In the genomic region with DNA sequence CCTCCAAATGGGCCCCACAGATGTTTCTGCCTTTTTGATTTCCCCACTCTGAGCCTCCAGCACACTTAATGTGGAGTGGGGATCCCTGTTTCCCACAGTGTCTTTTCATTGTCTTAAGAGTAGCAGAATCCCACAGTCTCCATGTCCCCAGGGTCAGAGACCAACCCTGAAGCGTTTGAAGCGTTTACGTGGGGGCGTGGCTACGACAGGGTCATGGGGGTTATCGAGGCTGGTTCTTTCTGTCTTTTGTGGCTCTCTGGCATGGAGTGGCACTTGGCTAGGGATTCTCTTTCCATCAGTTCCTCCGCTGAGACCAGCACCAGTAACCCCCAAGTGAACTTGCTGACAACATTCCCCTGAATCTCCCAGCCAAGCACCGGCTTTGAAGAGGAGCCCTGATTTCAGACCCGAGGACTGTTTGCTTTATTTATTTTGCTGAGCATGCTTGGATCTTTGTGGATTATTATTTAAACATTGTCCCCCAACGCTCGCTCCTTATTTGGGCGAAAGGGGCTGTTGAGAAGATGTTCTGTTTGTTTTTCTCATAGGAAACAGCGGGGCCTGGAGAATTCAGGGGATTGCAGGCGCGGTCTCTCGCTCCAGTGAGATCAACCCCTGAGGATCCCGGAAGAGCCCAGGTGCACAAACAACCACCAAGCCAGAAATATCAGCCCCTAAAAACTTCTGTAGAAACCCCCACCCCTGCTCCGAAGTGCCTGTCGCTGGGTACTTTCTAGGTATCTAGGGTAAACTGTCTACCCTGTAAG, we compare ENCODE assay signal across 11 mouse cellular contexts. TPM values are rescaled to one million over a fixed set of nuclear protein-coding genes. Genes with fewer than 3 reads are reported as not detected.
DNase-seq lines count a peak whose midpoint lies in the region; ATAC-seq lines count a peak whose summit lies in the region.
"Had no signal": no experiment of that assay in that cellular context is flagged by ENCODE, and none has a peak within 500 bp of the region (broad histone marks: within the 10 kb centered on the region; RNA-seq: fewer than 3 reads in every experiment).

No protein-coding gene starts in this region.

- no peak overlapping the region for H3K4me3 ChIP-seq in heart, embryonic 16.5 days (ENCODE audit: low read length)
- H3K4me3 ChIP-seq in midbrain, embryonic 16.5 days (ENCODE audit: low read depth, low read length): no peak overlapping the region
- no peak overlapping the region for H3K4me3 ChIP-seq in midbrain, embryonic 15.5 days
- H3K4me3 ChIP-seq in limb, embryonic 15.5 days: no peak overlapping the region
- H3K4me3 ChIP-seq in stomach, embryonic 15.5 days (replicated peaks): no peak overlapping the region; the same call in 1 of the 2 replicates
- H3K4me3 ChIP-seq: megakaryocyte, embryonic 14.5 days had no signal

- no peaks in the 10 kb centered on the region for H3K9me3 ChIP-seq in heart, embryonic 16.5 days (replicated peaks; ENCODE audit: control insufficient read depth, low read length)
- no peaks in the 10 kb centered on the region for H3K9me3 ChIP-seq in midbrain, embryonic 16.5 days (replicated peaks; ENCODE audit: control insufficient read depth, low read length, poor library complexity, severe bottlenecking)
- H3K9me3 ChIP-seq in midbrain, embryonic 15.5 days: no peaks in the 10 kb centered on the region
- H3K9me3 ChIP-seq in limb, embryonic 15.5 days: no peaks in the 10 kb centered on the region
- H3K9me3 ChIP-seq in stomach, embryonic 15.5 days: no peaks in the 10 kb centered on the region
- H3K9me3 ChIP-seq: megakaryocyte, embryonic 14.5 days had no signal

- DNase-seq in heart, postnatal 36 days: no peak
- no peak for DNase-seq in frontal cortex, postnatal 25 days (ENCODE audit: low spot score in 2 of 2)
- DNase-seq: adrenal gland, postnatal 25 days; thymus, adult 18-20 months had no signal

- intact Hi-C loops in heart, postnatal 36 days (cut with DNase I): no loop called here

- H3K27ac ChIP-seq in heart, embryonic 16.5 days (ENCODE audit: low read length): peak overlapping the region; percentile 26
- H3K27ac ChIP-seq in midbrain, embryonic 16.5 days (ENCODE audit: low read length): 0 out of 2 replicates have a peak overlapping the region, but pooled peaks have one; percentile 7
- H3K27ac ChIP-seq in midbrain, embryonic 15.5 days: no peak overlapping the region
- peak overlapping the region; percentile 61; the same call in 1 of the 2 replicates for H3K27ac ChIP-seq in limb, embryonic 15.5 days
- peak overlapping the region; percentile 75 for H3K27ac ChIP-seq in stomach, embryonic 15.5 days

- no peak for ATAC-seq in heart, embryonic 16.5 days (replicated peaks; ENCODE audit: extremely low read depth, insufficient read depth, low FRiP score)
- no peak for ATAC-seq in midbrain, embryonic 16.5 days
- no peak for ATAC-seq in midbrain, embryonic 15.5 days (replicated peaks)
- ATAC-seq in limb, embryonic 15.5 days (ENCODE audit: insufficient number of reproducible peaks, low FRiP score, low TSS enrichment, low read depth): no peak
- no peak for ATAC-seq in stomach, embryonic 15.5 days (ENCODE audit: insufficient read depth, low FRiP score, low read depth)
- no peak for ATAC-seq in megakaryocyte progenitor cell, adult 5-6 weeks (replicated peaks; ENCODE audit: poor library complexity)

- peak overlapping the region; percentile 26 for H3K4me2 ChIP-seq in heart, embryonic 16.5 days (ENCODE audit: low read depth, low read length)
- H3K4me2 ChIP-seq in midbrain, embryonic 16.5 days (ENCODE audit: low read length): no peak overlapping the region
- no peak overlapping the region for H3K4me2 ChIP-seq in midbrain, embryonic 15.5 days
- no peak overlapping the region for H3K4me2 ChIP-seq in limb, embryonic 15.5 days
- H3K4me2 ChIP-seq in stomach, embryonic 15.5 days: peak overlapping the region; percentile 29

- peaks cover 9% of the 10 kb centered on the region for H3K27me3 ChIP-seq in heart, embryonic 16.5 days (ENCODE audit: control insufficient read depth, insufficient read depth, low read length)
- no peaks in the 10 kb centered on the region for H3K27me3 ChIP-seq in midbrain, embryonic 16.5 days (ENCODE audit: control insufficient read depth, insufficient read depth, low read depth, low read length)
- H3K27me3 ChIP-seq in midbrain, embryonic 15.5 days (replicated peaks): 0 out of 2 replicates have a peak, but pooled peaks cover under 1% of the 10 kb centered on the region
- H3K27me3 ChIP-seq in limb, embryonic 15.5 days: peaks cover 15% of the 10 kb centered on the region
- no peaks in the 10 kb centered on the region for H3K27me3 ChIP-seq in stomach, embryonic 15.5 days (replicated peaks)

- no peaks in the 10 kb centered on the region for H3K36me3 ChIP-seq in heart, embryonic 16.5 days (ENCODE audit: control insufficient read depth, insufficient read depth)
- no peaks in the 10 kb centered on the region for H3K36me3 ChIP-seq in midbrain, embryonic 16.5 days (ENCODE audit: control insufficient read depth, insufficient read depth, low read length)
- no peaks in the 10 kb centered on the region for H3K36me3 ChIP-seq in midbrain, embryonic 15.5 days (replicated peaks)
- H3K36me3 ChIP-seq in limb, embryonic 15.5 days: no peaks in the 10 kb centered on the region
- H3K36me3 ChIP-seq in stomach, embryonic 15.5 days: no peaks in the 10 kb centered on the region

- no peak overlapping the region for H3K9ac ChIP-seq in heart, embryonic 16.5 days (ENCODE audit: low read length)
- H3K9ac ChIP-seq in midbrain, embryonic 16.5 days (ENCODE audit: low read depth, low read length): no peak overlapping the region
- no peak overlapping the region for H3K9ac ChIP-seq in midbrain, embryonic 15.5 days
- no peak overlapping the region for H3K9ac ChIP-seq in limb, embryonic 15.5 days
- H3K9ac ChIP-seq in stomach, embryonic 15.5 days: no peak overlapping the region

- H3K4me1 ChIP-seq in heart, embryonic 16.5 days (ENCODE audit: control insufficient read depth, insufficient read depth, low read length): peaks cover 23% of the 10 kb centered on the region
- peaks cover 8% of the 10 kb centered on the region for H3K4me1 ChIP-seq in midbrain, embryonic 16.5 days (ENCODE audit: control insufficient read depth, insufficient read depth, low read length)
- H3K4me1 ChIP-seq in midbrain, embryonic 15.5 days: peaks cover 9% of the 10 kb centered on the region
- peaks cover 13% of the 10 kb centered on the region for H3K4me1 ChIP-seq in limb, embryonic 15.5 days
- peaks cover 18% of the 10 kb centered on the region for H3K4me1 ChIP-seq in stomach, embryonic 15.5 days

- 28% methylated on average over 19 of the region's 19 CpGs for WGBS in heart, embryonic 16.5 days
- WGBS in midbrain, embryonic 16.5 days: 45% methylated on average over 19 of the region's 19 CpGs
- WGBS in midbrain, embryonic 15.5 days: 43% methylated on average over 19 of the region's 19 CpGs
- WGBS in limb, embryonic 15.5 days: 29% methylated on average over 19 of the region's 19 CpGs
- WGBS in stomach, embryonic 15.5 days: 21% methylated on average over 19 of the region's 19 CpGs

RNA-seq across cellular contexts. Expression of a gene that starts 4.9 kb away (rescaled TPM):
- 0.47 and 2.7 TPM in 2 replicates for polyA plus RNA-seq in heart, embryonic 16.5 days (2015; fragmentation: Nextera tagmentation; extraction: Ambion mirVana)
- total RNA-seq in heart, postnatal 36 days (2021): not detected
- polyA plus RNA-seq in midbrain, embryonic 16.5 days (2015; fragmentation: Nextera tagmentation; extraction: Ambion mirVana): 0.77 and 1.1 TPM in 2 replicates
- polyA plus RNA-seq in midbrain, embryonic 15.5 days (2015; fragmentation: Nextera tagmentation; extraction: Ambion mirVana): 0.83 and 1.2 TPM in 2 replicates
- polyA plus RNA-seq in limb, embryonic 15.5 days (2015; fragmentation: Nextera tagmentation; extraction: Ambion mirVana): 0.14 TPM in 1 of 2 replicates, not detected in the other
- polyA plus RNA-seq in stomach, embryonic 15.5 days (2015; fragmentation: Nextera tagmentation; extraction: Ambion mirVana): 6.8 and 8.6 TPM in 2 replicates
- not detected in 2 replicates for total RNA-seq in megakaryocyte progenitor cell, adult 5-6 weeks (2015)
- total RNA-seq in megakaryocyte progenitor cell, adult 5-6 weeks (2017): not detected in 2 replicates
- total RNA-seq: adrenal gland, postnatal 25 days had no signal

RNA-seq across cellular contexts. Expression of a gene that starts 16.7 kb away (rescaled TPM):
- 17.0 and 18.2 TPM in 2 replicates for polyA plus RNA-seq in heart, embryonic 16.5 days (2015; fragmentation: Nextera tagmentation; extraction: Ambion mirVana)
- total RNA-seq in heart, postnatal 36 days (2021): 1 to 10 TPM; 7.1 to 7.2 TPM
- 28.5 and 34.7 TPM in 2 replicates for polyA plus RNA-seq in midbrain, embryonic 16.5 days (2015; fragmentation: Nextera tagmentation; extraction: Ambion mirVana)
- 30.6 and 31.7 TPM in 2 replicates for polyA plus RNA-seq in midbrain, embryonic 15.5 days (2015; fragmentation: Nextera tagmentation; extraction: Ambion mirVana)
- polyA plus RNA-seq in limb, embryonic 15.5 days (2015; fragmentation: Nextera tagmentation; extraction: Ambion mirVana): 20.4 and 21.1 TPM in 2 replicates
- polyA plus RNA-seq in stomach, embryonic 15.5 days (2015; fragmentation: Nextera tagmentation; extraction: Ambion mirVana): 29.8 and 30.4 TPM in 2 replicates
- 12.4 and 12.5 TPM in 2 replicates for total RNA-seq in megakaryocyte progenitor cell, adult 5-6 weeks (2015)
- total RNA-seq in megakaryocyte progenitor cell, adult 5-6 weeks (2017): 10.5 and 20.9 TPM in 2 replicates

RNA-seq across cellular contexts. Expression of a gene that starts 23.7 kb away (rescaled TPM):
- polyA plus RNA-seq in heart, embryonic 16.5 days (2015; fragmentation: Nextera tagmentation; extraction: Ambion mirVana): 4.3 and 4.4 TPM in 2 replicates
- 10 to 100 TPM; 25.7 to 29.2 TPM for total RNA-seq in heart, postnatal 36 days (2021)
- 24.5 and 25.9 TPM in 2 replicates for polyA plus RNA-seq in midbrain, embryonic 16.5 days (2015; fragmentation: Nextera tagmentation; extraction: Ambion mirVana)
- 28.4 and 33.9 TPM in 2 replicates for polyA plus RNA-seq in midbrain, embryonic 15.5 days (2015; fragmentation: Nextera tagmentation; extraction: Ambion mirVana)
- polyA plus RNA-seq in limb, embryonic 15.5 days (2015; fragmentation: Nextera tagmentation; extraction: Ambion mirVana): 8.1 and 8.7 TPM in 2 replicates
- polyA plus RNA-seq in stomach, embryonic 15.5 days (2015; fragmentation: Nextera tagmentation; extraction: Ambion mirVana): 13.7 and 16.2 TPM in 2 replicates
- 8.0 and 10.0 TPM in 2 replicates for total RNA-seq in megakaryocyte progenitor cell, adult 5-6 weeks (2015)
- 11.7 and 17.7 TPM in 2 replicates for total RNA-seq in megakaryocyte progenitor cell, adult 5-6 weeks (2017)

Comparison
In these comparisons a context has a peak if more than half of its experiments do, and no peak if none do; other contexts are left out.
1. H3K4me2 ChIP-seq: peak in heart, embryonic 16.5 days (single experiment) and stomach, embryonic 15.5 days (single experiment); none in midbrain, embryonic 16.5 days (single experiment), midbrain, embryonic 15.5 days (single experiment) and limb, embryonic 15.5 days (single experiment).